Mouse (Mus musculus): ENCODE results near the gene Nrxn3. TPM values are rescaled to one million over a fixed set of nuclear protein-coding genes. Genes with fewer than 3 reads are reported as not detected.
A peak's percentile ranks its signal among the peaks of the same experiment; 100 is the strongest.

The Nrxn3 gene
- polyA plus RNA-seq, 1 experiment from 2014 or later, result 16.9 TPM

DNA sequence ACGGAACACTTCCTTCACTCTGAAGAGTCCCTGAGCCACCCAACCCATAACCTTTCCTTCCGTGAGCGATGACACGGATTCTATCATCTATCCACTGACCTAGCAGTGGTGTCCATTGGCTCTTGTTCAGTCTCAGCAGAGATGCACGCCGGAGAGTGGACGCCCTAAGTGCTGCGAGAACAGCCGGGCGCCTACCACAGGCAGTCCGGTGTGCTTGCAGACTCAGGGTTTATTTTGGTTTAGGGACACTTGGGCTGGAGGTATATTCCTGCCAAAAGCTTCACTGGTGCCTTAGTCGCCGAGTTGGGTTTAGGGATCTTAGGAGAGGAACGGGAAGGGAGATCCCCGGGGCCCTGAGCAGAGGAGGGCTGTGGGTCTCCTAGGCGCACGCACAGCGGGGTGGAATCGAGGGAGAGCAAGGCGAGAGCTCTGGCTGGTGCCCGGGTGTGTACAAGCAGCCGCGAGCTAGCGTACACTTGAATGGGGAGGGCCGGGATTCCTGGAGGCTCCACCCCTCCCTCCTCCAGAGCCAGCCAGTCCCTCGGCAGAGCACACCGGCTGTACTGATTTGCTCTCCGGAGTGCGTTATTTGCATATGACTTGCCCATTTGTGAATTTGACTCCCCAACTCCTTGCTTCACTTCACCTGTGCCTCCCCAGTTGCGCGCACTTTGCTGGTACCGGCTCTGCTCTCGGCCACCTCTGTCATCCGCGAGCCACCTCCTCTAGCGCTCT, 1089.3 kb downstream of the Nrxn3 start:
- peak; percentile 98 for ATAC-seq (ENCODE audit: low FRiP score)
- peak overlapping the region; percentile 44 for H3K4me3 ChIP-seq (ENCODE audit: low read depth, low read length)
- peak overlapping the region; percentile 54 for H3K9ac ChIP-seq (ENCODE audit: low read length)
- DNase-seq (ENCODE audit: low spot score, missing footprints), result peak; percentile 96
- no peaks in the 10 kb centered on the region for H3K36me3 ChIP-seq (ENCODE audit: control insufficient read depth, insufficient read depth, low read length)
- H3K9me3 ChIP-seq (ENCODE audit: control insufficient read depth, low read length), result no peaks in the 10 kb centered on the region
- H3K27me3 ChIP-seq (ENCODE audit: control insufficient read depth, insufficient read depth, low read length), result peaks cover 9% of the 10 kb centered on the region; the same call in 1 of the 2 replicates
- no peak overlapping the region; the same call in 1 of the 2 replicates for H3K27ac ChIP-seq (ENCODE audit: low read depth, low read length)
- whole genome bisulfite sequencing, result under 1% methylated on average over 34 of the region's 36 CpGs
- peak overlapping the region; percentile 81 for H3K4me2 ChIP-seq
- H3K4me1 ChIP-seq (ENCODE audit: control insufficient read depth, insufficient read depth, low read length), result peaks cover 5% of the 10 kb centered on the region

DNA sequence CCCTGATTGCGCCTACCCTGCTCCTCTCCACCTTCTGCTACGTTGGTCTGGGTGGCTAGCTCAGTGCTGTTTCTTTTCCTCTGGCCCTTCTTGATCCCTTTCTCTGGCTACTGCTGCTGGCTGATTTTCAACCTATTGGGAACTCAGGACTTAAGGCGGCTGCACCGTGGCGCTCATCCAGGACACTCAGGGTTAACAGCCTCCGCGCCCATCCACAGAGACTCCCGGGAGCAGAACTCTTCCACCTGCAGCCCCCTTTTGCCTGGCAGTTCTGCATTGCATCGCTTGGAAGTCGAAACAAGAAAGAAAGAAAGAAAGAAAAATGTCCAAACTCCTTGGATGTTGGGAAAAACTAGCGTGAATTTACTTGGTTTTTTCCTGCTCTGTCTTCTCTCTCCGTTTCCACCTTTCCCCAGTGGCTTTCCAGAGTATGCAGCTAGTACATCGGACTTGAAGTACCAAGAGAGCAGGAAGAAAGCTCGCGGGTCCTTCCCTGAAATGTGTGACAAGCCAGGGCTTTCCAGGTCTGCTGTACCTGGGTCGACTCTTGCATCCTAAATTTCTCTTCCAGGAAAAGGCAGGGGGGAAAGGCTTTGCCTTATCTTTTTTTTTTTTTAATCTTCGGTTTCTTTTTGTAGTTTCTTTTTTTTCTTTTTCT, 1090.0 kb downstream of the Nrxn3 start:
- Histone ChIP-seq H3K4me1 (ENCODE audit: control insufficient read depth, insufficient read depth, low read length) (peaks cover 5% of the 10 kb centered on the region), H3K27me3 (ENCODE audit: control insufficient read depth, insufficient read depth, low read length) (peaks cover 9% of the 10 kb centered on the region; the same call in 1 of the 2 replicates), H3K27ac (ENCODE audit: low read depth, low read length) (no peak overlapping the region), H3K9me3 (ENCODE audit: control insufficient read depth, low read length) (no peaks in the 10 kb centered on the region), H3K4me2 (peak overlapping the region; percentile 81), H3K36me3 (ENCODE audit: control insufficient read depth, insufficient read depth, low read length) (no peaks in the 10 kb centered on the region), H3K4me3 (ENCODE audit: low read depth, low read length) (peak overlapping the region; percentile 44), H3K9ac (ENCODE audit: low read length) (peak overlapping the region; percentile 54)
- WGBS, result 1% methylated on average over 17 of the region's 17 CpGs
- DNase-seq (ENCODE audit: low spot score, missing footprints), result peak; percentile 94
- no peak for ATAC-seq (ENCODE audit: low FRiP score)

DNA sequence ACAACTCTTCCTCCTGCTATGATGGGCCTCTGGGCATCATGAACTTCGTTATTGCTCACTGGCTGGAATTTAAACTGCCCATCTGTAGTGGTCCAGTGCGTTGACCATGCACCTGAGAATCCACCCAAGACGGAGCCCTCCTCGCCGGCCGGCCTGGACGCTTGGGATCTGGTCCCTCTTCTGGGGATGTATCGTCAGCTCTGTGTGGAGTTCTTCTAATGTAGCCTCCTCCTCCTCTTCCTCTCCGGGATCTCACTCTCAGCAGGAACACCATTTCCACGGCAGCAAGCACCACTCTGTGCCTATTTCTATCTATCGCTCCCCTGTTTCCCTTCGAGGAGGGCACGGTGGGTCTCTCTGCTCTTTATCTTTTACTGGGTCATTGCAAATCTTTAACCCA, 1090.6 kb downstream of the Nrxn3 start:
- 13% methylated on average over 13 of the region's 13 CpGs for WGBS
- no peaks in the 10 kb centered on the region for H3K36me3 ChIP-seq (ENCODE audit: control insufficient read depth, insufficient read depth, low read length)
- H3K4me1 ChIP-seq (ENCODE audit: control insufficient read depth, insufficient read depth, low read length), result peaks cover 5% of the 10 kb centered on the region
- H3K4me3 ChIP-seq (ENCODE audit: low read depth, low read length), result no peak overlapping the region; the same call in 1 of the 2 replicates
- H3K9me3 ChIP-seq (ENCODE audit: control insufficient read depth, low read length), result no peaks in the 10 kb centered on the region
- ATAC-seq (ENCODE audit: low FRiP score) (no peak), DNase-seq (ENCODE audit: low spot score, missing footprints) (peak; percentile 92)
- peak overlapping the region; percentile 81 for H3K4me2 ChIP-seq
- no peak overlapping the region for H3K9ac ChIP-seq (ENCODE audit: low read length)
- peaks cover 9% of the 10 kb centered on the region; the same call in 1 of the 2 replicates for H3K27me3 ChIP-seq (ENCODE audit: control insufficient read depth, insufficient read depth, low read length)
- H3K27ac ChIP-seq (ENCODE audit: low read depth, low read length), result no peak overlapping the region

DNA sequence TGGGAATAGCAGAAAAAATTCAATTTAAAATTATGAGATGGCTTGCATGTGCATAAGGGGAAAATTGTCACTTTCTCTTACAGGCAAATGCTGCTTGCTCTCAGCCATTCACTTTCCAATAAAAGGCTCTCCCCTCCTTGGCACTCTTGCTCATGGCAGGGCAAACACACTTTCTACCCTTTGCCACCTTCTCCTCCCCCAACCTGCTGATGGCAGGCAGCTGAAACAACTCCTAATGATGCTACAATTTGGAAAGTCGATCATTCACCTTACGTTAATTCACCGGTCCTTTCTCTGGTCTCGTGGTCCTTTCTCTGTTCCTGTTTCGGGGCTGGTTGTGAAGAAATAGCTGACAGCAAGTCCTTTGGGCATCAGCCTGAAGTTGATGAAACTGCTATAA, 1091.0 kb downstream of the Nrxn3 start:
- Histone ChIP-seq H3K36me3 (ENCODE audit: control insufficient read depth, insufficient read depth, low read length) (no peaks in the 10 kb centered on the region), H3K9me3 (ENCODE audit: control insufficient read depth, low read length) (no peaks in the 10 kb centered on the region), H3K4me1 (ENCODE audit: control insufficient read depth, insufficient read depth, low read length) (peaks cover 5% of the 10 kb centered on the region), H3K4me2 (peak overlapping the region; percentile 81; the same call in 1 of the 2 replicates), H3K27me3 (ENCODE audit: control insufficient read depth, insufficient read depth, low read length) (peaks cover 9% of the 10 kb centered on the region; the same call in 1 of the 2 replicates), H3K4me3 (ENCODE audit: low read depth, low read length) (no peak overlapping the region), H3K27ac (ENCODE audit: low read depth, low read length) (no peak overlapping the region), H3K9ac (ENCODE audit: low read length) (no peak overlapping the region)
- DNase-seq (ENCODE audit: low spot score, missing footprints) (no peak), ATAC-seq (ENCODE audit: low FRiP score) (no peak)
- WGBS, result 77% methylated on average over 5 of the region's 5 CpGs

DNA sequence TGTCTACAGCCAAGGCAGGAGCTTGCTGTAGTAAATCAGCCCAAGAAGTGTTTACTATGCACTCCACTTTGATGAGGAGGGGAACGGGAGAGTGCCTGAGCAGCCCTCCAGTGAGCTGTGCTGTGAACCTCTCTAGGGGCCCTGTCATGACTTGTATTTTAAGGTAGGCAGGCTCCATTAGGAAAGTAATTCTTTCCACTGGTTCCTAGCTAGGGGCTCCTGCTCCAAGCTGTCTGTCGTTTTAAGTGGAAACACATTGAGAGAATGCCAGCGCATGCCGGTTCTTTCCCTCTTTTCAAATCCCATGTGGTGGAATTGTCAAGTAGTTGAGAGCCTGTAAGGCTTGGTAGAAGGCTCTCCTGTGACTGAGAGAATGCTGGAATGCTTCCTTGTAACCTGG, 1091.9 kb downstream of the Nrxn3 start:
- WGBS, result 54% methylated on average over 4 of the region's 4 CpGs
- H3K4me2 ChIP-seq, result no peak overlapping the region

DNA sequence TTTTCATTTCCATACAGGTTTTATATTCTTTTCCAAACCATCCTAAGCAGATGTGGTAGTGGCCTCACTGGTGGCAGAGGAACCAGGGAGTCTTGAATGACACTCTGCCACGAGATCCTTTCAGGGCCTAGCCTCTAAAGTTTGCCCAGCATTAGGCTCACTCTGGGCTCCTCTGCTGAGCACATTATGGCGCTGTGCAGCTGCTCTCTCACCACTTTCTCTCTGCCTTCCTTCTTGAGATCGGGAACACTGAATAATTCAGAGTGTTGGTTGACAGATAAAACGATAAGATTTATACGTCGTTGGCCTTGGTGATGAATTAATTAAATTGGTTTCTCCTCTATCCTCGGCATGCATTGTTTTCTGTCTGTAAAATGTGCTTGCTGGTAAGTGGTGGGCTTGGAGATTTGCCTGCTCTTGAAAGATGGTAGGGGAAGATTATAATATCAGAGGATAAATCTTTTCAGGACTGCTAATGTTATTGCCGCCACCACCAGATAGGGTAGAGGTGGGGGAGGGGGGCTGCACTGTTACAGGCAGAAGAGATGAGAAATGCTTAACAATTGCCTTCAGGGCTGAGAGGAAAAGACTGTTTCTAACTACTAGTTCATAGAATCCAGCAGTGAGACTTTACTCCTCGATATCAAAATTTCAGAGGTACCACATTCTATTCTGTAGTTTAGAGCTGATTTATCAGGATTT, 1094.5 kb downstream of the Nrxn3 start:
- Histone ChIP-seq H3K9me3 (ENCODE audit: control insufficient read depth, low read length) (no peaks in the 10 kb centered on the region), H3K4me2 (no peak overlapping the region), H3K4me1 (ENCODE audit: control insufficient read depth, insufficient read depth, low read length) (peaks cover 3% of the 10 kb centered on the region; the same call in 1 of the 2 replicates), H3K4me3 (ENCODE audit: low read depth, low read length) (no peak overlapping the region), H3K27me3 (ENCODE audit: control insufficient read depth, insufficient read depth, low read length) (peaks cover 7% of the 10 kb centered on the region; the same call in 1 of the 2 replicates), H3K27ac (ENCODE audit: low read depth, low read length) (no peak overlapping the region), H3K9ac (ENCODE audit: low read length) (no peak overlapping the region), H3K36me3 (ENCODE audit: control insufficient read depth, insufficient read depth, low read length) (no peaks in the 10 kb centered on the region)
- WGBS, result 64% methylated on average over 9 of the region's 9 CpGs
- DNase-seq (ENCODE audit: low spot score, missing footprints) (peak; percentile 84), ATAC-seq (ENCODE audit: low FRiP score) (no peak)

More for the DNA sequence above, 1091.9 kb downstream of the Nrxn3 start:
- Histone ChIP-seq H3K27me3 (ENCODE audit: control insufficient read depth, insufficient read depth, low read length) (peaks cover 9% of the 10 kb centered on the region; the same call in 1 of the 2 replicates), H3K9ac (ENCODE audit: low read length) (no peak overlapping the region), H3K36me3 (ENCODE audit: control insufficient read depth, insufficient read depth, low read length) (no peaks in the 10 kb centered on the region), H3K9me3 (ENCODE audit: control insufficient read depth, low read length) (no peaks in the 10 kb centered on the region), H3K4me1 (ENCODE audit: control insufficient read depth, insufficient read depth, low read length) (peaks cover 5% of the 10 kb centered on the region), H3K27ac (ENCODE audit: low read depth, low read length) (no peak overlapping the region), H3K4me3 (ENCODE audit: low read depth, low read length) (no peak overlapping the region)
- DNase-seq (ENCODE audit: low spot score, missing footprints) (peak; percentile 86), ATAC-seq (ENCODE audit: low FRiP score) (no peak)

DNA sequence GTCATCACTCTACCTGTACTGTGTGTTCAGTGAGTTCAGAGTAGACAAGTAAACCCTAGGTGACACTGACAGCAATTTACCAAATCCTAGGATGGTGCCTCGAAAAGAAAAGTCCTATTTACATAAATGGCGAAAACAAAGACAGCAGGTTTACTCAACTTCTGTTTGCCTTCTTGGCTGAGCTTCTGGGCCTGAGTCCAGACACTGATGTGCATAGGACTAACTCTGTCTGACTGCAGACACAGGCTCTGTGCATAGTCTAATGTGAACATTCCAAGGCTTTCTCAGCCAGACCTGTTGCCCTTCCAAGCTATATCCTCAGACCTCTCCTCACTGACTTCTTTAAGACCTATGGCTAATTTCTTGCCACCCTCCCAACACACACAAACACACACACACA, 1095.5 kb downstream of the Nrxn3 start:
- ATAC-seq (ENCODE audit: low FRiP score), result no peak
- peak; percentile 35 for DNase-seq (ENCODE audit: low spot score, missing footprints)
- no peak overlapping the region for H3K9ac ChIP-seq (ENCODE audit: low read length)
- H3K27me3 ChIP-seq (ENCODE audit: control insufficient read depth, insufficient read depth, low read length), result peaks cover 4% of the 10 kb centered on the region; the same call in 1 of the 2 replicates
- no peak overlapping the region for H3K4me3 ChIP-seq (ENCODE audit: low read depth, low read length)
- H3K4me1 ChIP-seq (ENCODE audit: control insufficient read depth, insufficient read depth, low read length), result peaks cover 4% of the 10 kb centered on the region; the same call in 1 of the 2 replicates
- no peak overlapping the region for H3K4me2 ChIP-seq
- no peaks in the 10 kb centered on the region for H3K9me3 ChIP-seq (ENCODE audit: control insufficient read depth, low read length)
- 85% methylated on average over 2 of the region's 2 CpGs for WGBS
- H3K27ac ChIP-seq (ENCODE audit: low read depth, low read length), result no peak overlapping the region
- H3K36me3 ChIP-seq (ENCODE audit: control insufficient read depth, insufficient read depth, low read length), result no peaks in the 10 kb centered on the region

DNA sequence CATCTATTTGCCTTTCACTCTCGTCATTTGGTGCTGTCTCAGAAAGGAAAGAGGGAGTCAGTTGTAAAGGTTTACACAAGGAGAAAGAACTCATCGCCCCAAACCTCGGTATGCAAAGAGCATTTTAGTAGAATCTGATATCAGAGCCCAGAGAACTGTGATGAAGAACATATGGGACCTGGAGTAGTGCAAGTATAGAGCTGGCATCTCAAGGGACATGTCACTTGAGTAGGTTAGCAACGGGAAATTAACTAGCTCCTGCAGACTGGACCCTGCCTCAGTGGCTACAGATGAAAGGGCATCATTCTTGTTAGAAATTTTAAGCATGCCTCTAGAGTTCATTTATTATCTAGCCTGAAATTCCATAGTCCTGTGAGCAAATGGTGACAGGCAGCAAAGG, 1099.5 kb downstream of the Nrxn3 start:
- WGBS, result 44% methylated on average over 4 of the region's 4 CpGs

More for the DNA sequence above, 1099.5 kb downstream of the Nrxn3 start:
- no peaks in the 10 kb centered on the region for H3K9me3 ChIP-seq (ENCODE audit: control insufficient read depth, low read length)
- no peak overlapping the region for H3K9ac ChIP-seq (ENCODE audit: low read length)
- DNase-seq (ENCODE audit: low spot score, missing footprints) (peak; percentile 72), ATAC-seq (ENCODE audit: low FRiP score) (peak; percentile 58; the same call in 1 of the 2 replicates)
- no peak overlapping the region for H3K4me2 ChIP-seq
- H3K4me1 ChIP-seq (ENCODE audit: control insufficient read depth, insufficient read depth, low read length), result peaks cover 4% of the 10 kb centered on the region; the same call in 1 of the 2 replicates
- no peak overlapping the region for H3K4me3 ChIP-seq (ENCODE audit: low read depth, low read length)
- no peaks in the 10 kb centered on the region for H3K27me3 ChIP-seq (ENCODE audit: control insufficient read depth, insufficient read depth, low read length)
- no peaks in the 10 kb centered on the region for H3K36me3 ChIP-seq (ENCODE audit: control insufficient read depth, insufficient read depth, low read length)
- no peak overlapping the region for H3K27ac ChIP-seq (ENCODE audit: low read depth, low read length)

All from midbrain, embryonic 11.5 days (tissue).